Mouse (Mus musculus): ENCODE measurements around the gene Defa28. TPM values are rescaled to one million over a fixed set of nuclear protein-coding genes. Genes with fewer than 3 reads are reported as not detected.
"Not testable (repeated sequence)": the region's sequence is repeated elsewhere in the genome, so short reads cannot be mapped to it uniquely, and the experiment has no call there.

The Defa28 gene
- polyA plus RNA-seq (2012; rRNA removed): not detected in 2 replicates

DNA sequence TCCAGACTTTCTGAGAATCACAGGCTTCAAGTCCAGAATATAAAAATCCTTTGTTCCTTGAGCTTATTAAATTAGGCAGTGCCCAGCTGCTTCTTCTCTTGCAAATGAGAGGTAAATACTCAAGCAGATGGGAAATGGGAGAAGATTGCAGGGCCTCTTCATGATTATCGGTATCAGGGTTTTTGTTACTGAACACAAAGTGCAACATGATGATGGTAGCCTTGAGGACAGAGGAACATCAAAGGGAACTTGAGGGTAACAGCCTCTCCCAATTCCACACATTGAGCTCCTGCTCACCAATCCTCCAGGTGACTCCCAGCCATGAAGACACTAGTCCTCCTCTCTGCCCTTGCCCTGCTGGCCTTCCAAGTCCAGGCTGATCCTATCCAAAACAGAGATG, at the start of gene Defa28:
Defa28 (plus strand) TSS at position 301 of the 400 bp plus-strand sequence.
- not testable (repeated sequence) for H3K27ac ChIP-seq (ENCODE audit: insufficient read depth, low read depth, low read length); H3K36me3 ChIP-seq (ENCODE audit: control insufficient read depth, insufficient read depth, low read length); DNase-seq; H3K27me3 ChIP-seq (replicated peaks; ENCODE audit: control insufficient read depth, insufficient read depth, low read length); H3K4me1 ChIP-seq (ENCODE audit: control insufficient read depth, insufficient read depth, low read length); H3K4me3 ChIP-seq (ENCODE audit: insufficient read depth, low read depth, low read length)
- WGBS: no CpG with 5 or more reads among the region's 1 CpGs

DNA sequence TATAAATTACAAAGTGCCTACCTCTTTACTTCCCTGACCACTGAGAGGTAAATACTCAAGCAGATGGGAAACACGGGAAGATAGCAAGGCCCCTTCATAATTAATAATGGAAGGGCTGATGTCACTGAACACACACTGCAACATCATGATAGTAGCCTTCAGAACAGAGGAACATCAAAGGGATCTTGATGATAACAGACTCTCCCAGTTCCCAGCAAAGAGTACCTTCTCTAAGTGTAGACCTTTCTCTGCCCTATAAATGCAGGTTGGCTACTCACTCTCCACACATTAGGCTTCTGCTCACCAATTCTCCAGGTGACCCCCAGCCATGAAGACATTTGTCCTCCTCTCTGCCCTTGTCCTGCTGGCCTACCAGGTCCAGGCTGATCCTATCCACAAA, 17.7 kb upstream of the Defa28 start, which contains the start of gene Defa37:
Defa37 (plus strand) TSS at position 301 of the 400 bp plus-strand sequence.
- not testable (repeated sequence) for H3K4me3 ChIP-seq (ENCODE audit: insufficient read depth, low read depth, low read length); H3K4me1 ChIP-seq (ENCODE audit: control insufficient read depth, insufficient read depth, low read length); H3K27me3 ChIP-seq (replicated peaks; ENCODE audit: control insufficient read depth, insufficient read depth, low read length); H3K27ac ChIP-seq (ENCODE audit: insufficient read depth, low read depth, low read length); H3K36me3 ChIP-seq (ENCODE audit: control insufficient read depth, insufficient read depth, low read length); DNase-seq
- WGBS: no CpG with 5 or more reads among the region's 1 CpGs

DNA sequence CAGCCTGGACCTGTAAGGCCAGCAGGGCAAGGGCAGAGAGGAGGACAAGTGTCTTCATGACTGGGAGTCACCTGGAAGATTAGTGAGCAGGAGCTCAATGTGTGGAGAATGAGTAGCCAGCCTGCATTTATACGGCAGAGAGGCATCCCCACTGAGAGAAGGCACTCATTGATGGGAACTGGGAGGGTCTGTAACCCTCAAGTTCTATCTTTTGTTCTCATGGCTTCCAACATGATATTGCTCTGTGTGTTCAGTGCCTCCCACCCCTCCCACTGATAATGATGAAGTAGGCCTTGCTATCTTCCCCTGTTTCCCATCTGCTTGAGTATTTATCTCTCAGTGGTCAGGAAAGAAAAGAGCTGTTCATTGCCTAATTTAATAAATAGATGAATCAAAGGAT, 11.6 kb downstream of the Defa28 start, which contains the start of gene Gm7861:
Gm7861 (minus strand) TSS at position 101 of the 400 bp plus-strand sequence.
- H3K4me3 ChIP-seq (ENCODE audit: insufficient read depth, low read depth, low read length); H3K4me1 ChIP-seq (ENCODE audit: control insufficient read depth, insufficient read depth, low read length): not testable (repeated sequence)
- WGBS: no CpG with 5 or more reads among the region's 1 CpGs

DNA sequence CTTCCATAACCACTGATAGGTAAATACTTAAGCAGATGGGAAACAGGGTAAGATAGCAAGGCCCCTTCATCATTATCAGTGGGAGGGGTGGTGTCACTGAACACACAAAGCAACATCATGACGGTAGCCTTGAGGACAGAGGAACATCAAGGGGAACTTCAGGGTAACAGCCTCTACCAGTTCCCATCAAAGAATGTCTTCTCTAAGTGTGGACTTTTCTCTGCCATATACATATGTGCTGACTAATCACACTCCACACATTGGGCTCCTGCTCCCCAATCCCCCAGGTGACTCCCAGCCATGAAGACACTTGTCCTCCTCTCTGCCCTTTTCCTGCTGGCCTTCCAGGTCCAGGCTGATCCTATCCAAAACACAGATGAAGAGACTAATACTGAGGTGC, 35.1 kb downstream of the Defa28 start, which contains the start of gene Defa26:
Defa26 (plus strand) TSS at position 301 of the 400 bp plus-strand sequence.
- DNase-seq; H3K4me1 ChIP-seq (ENCODE audit: control insufficient read depth, insufficient read depth, low read length); H3K27ac ChIP-seq (ENCODE audit: insufficient read depth, low read depth, low read length); H3K36me3 ChIP-seq (ENCODE audit: control insufficient read depth, insufficient read depth, low read length); H3K4me3 ChIP-seq (ENCODE audit: insufficient read depth, low read depth, low read length); H3K27me3 ChIP-seq (replicated peaks; ENCODE audit: control insufficient read depth, insufficient read depth, low read length): not testable (repeated sequence)
- WGBS: 86% methylated on average over 1 of the region's 1 CpGs

More for the DNA sequence above, 11.6 kb downstream of the Defa28 start, which contains the start of gene Gm7861:
- not testable (repeated sequence) for H3K27ac ChIP-seq (ENCODE audit: insufficient read depth, low read depth, low read length); DNase-seq; H3K27me3 ChIP-seq (replicated peaks; ENCODE audit: control insufficient read depth, insufficient read depth, low read length); H3K36me3 ChIP-seq (ENCODE audit: control insufficient read depth, insufficient read depth, low read length)

Other genes starting within 250 kb of the Defa28 start
- not detected in 2 replicates for gene Defa2, start 204.5 kb upstream of the Defa28 start, polyA plus RNA-seq (2012; rRNA removed)
- gene Defa33, start 191.2 kb upstream of the Defa28 start, polyA plus RNA-seq (2012; rRNA removed): not detected in 2 replicates
- gene Defa36, start 155.6 kb upstream of the Defa28 start, polyA plus RNA-seq (2012; rRNA removed): not detected in 2 replicates
- gene Gm7849, start 126.4 kb upstream of the Defa28 start, polyA plus RNA-seq (2012; rRNA removed): not detected in 2 replicates
- gene Defa20, start 73.7 kb upstream of the Defa28 start, polyA plus RNA-seq (2012; rRNA removed): not detected in 2 replicates
- gene Defa32, start 54.0 kb upstream of the Defa28 start, polyA plus RNA-seq (2012; rRNA removed): not detected in 2 replicates
- not detected in 2 replicates for gene Defa37, start 17.6 kb upstream of the Defa28 start, polyA plus RNA-seq (2012; rRNA removed)
- not detected in 2 replicates for gene Gm7861, start 11.5 kb downstream of the Defa28 start, polyA plus RNA-seq (2012; rRNA removed)
- not detected in 2 replicates for gene Defa26, start 35.2 kb downstream of the Defa28 start, polyA plus RNA-seq (2012; rRNA removed)
- not detected in 2 replicates for gene Defa17, start 72.8 kb downstream of the Defa28 start, polyA plus RNA-seq (2012; rRNA removed)
- not detected in 2 replicates for gene Defa34, start 82.8 kb downstream of the Defa28 start, polyA plus RNA-seq (2012; rRNA removed)
- gene AY761184, start 120.6 kb downstream of the Defa28 start, polyA plus RNA-seq (2012; rRNA removed): not detected in 2 replicates
- not detected in 2 replicates for gene Defa24, start 151.5 kb downstream of the Defa28 start, polyA plus RNA-seq (2012; rRNA removed)
- not detected in 2 replicates for gene Defb50, start 240.5 kb downstream of the Defa28 start, polyA plus RNA-seq (2012; rRNA removed)

Data from kidney, adult 2 months (tissue).